Mouse (Mus musculus) adrenal gland, adult 8-10 months (tissue): ENCODE results near the gene Dock4. TPM values are rescaled to one million over a fixed set of nuclear protein-coding genes. Genes with fewer than 3 reads are reported as not detected.
A peak's percentile ranks its signal among the peaks of the same experiment; 100 is the strongest.
"Not testable (repeated sequence)": the region's sequence is repeated elsewhere in the genome, so short reads cannot be mapped to it uniquely, and the experiment has no call there.

Experiments
- DNase-seq: peaks from one replicate; pipeline ENCODE4 v3.0.0; 2022
- total RNA-seq, 4 experiments: library from RNA; stranded (reverse); gene quantifications; 2 replicates each; pipeline ENCODE4 v1.2.4; 2022

Dock4 gene
- total RNA-seq, 4 experiments from 2014 or later, result 17.5 to 29.9 (median 24.6) TPM

- no peak for DNase-seq
Measured at GRCm38 (mm10) chr12:40826491-40826890, 380.7 kb downstream of the Dock4 start.

- no peak for DNase-seq
Measured at GRCm38 (mm10) chr12:40828025-40828424, 382.3 kb downstream of the Dock4 start.

GRCm38 (mm10) chr12:40829269-40829668 lies 383.5 kb downstream of the Dock4 start:
- no peak for DNase-seq

- DNase-seq, result no peak
Measured at GRCm38 (mm10) chr12:40832157-40832556, 386.4 kb downstream of the Dock4 start.

GRCm38 (mm10) chr12:40836924-40837323 lies 391.2 kb downstream of the Dock4 start:
- no peak for DNase-seq

GRCm38 (mm10) chr12:40837597-40838337 lies 392.0 kb downstream of the Dock4 start:
- peak; percentile 26 for DNase-seq

GRCm38 (mm10) chr12:40838338-40838695 lies 392.6 kb downstream of the Dock4 start:
- no peak for DNase-seq

- no peak for DNase-seq
Measured at GRCm38 (mm10) chr12:40838940-40839339, 393.2 kb downstream of the Dock4 start.

- DNase-seq, result no peak
Measured at GRCm38 (mm10) chr12:40839817-40840216, 394.1 kb downstream of the Dock4 start.

GRCm38 (mm10) chr12:40842251-40842988 lies 396.7 kb downstream of the Dock4 start:
- DNase-seq, result no peak

GRCm38 (mm10) chr12:40842991-40843390 lies 397.2 kb downstream of the Dock4 start:
- no peak for DNase-seq

- DNase-seq, result no peak
Measured at GRCm38 (mm10) chr12:40843474-40844080, 397.8 kb downstream of the Dock4 start.

GRCm38 (mm10) chr12:40844324-40844723 lies 398.6 kb downstream of the Dock4 start:
- DNase-seq, result no peak

- no peak for DNase-seq
Measured at GRCm38 (mm10) chr12:40854705-40855367, 409.1 kb downstream of the Dock4 start.

- DNase-seq, result no peak
Measured at GRCm38 (mm10) chr12:40857466-40857865, 411.7 kb downstream of the Dock4 start.

GRCm38 (mm10) chr12:40858763-40859162 lies 413.0 kb downstream of the Dock4 start:
- DNase-seq, result not testable (repeated sequence)

GRCm38 (mm10) chr12:40870387-40870786 lies 424.6 kb downstream of the Dock4 start:
- DNase-seq, result no peak

GRCm38 (mm10) chr12:40872716-40873115 lies 427.0 kb downstream of the Dock4 start:
- no peak for DNase-seq

GRCm38 (mm10) chr12:40873267-40873666 lies 427.5 kb downstream of the Dock4 start:
- not testable (repeated sequence) for DNase-seq

GRCm38 (mm10) chr12:40884976-40885375 lies 439.2 kb downstream of the Dock4 start:
- DNase-seq, result no peak

GRCm38 (mm10) chr12:40885377-40885776 lies 439.6 kb downstream of the Dock4 start:
- no peak for DNase-seq

GRCm38 (mm10) chr12:40887496-40887895 lies 441.7 kb downstream of the Dock4 start:
- DNase-seq, result no peak

- no peak for DNase-seq
Measured at GRCm38 (mm10) chr12:40888261-40888791, 442.6 kb downstream of the Dock4 start.
